Mouse (Mus musculus): ENCODE data around the gene Atp6v0c.

- TF ChIP-seq CTCF (IDR thresholded peaks at IDR 0.05; ENCODE audit: low read depth): no peak
- no peak for TF ChIP-seq EP300 (IDR thresholded peaks at IDR 0.05; ENCODE audit: low read depth)
These were observed 36.4 kb upstream of the Atp6v0c start for GRCm38 (mm10) chr17:24205908-24206361.

Measured in liver, embryonic 14.5 days (tissue).